Mouse (Mus musculus) B cell, adult 2 months (primary cell): ENCODE data around the gene Ireb2.
"Not testable (repeated sequence)": the region's sequence is repeated elsewhere in the genome, so short reads cannot be mapped to it uniquely, and the experiment has no call there.

Experiments used
- DNase-seq, 2 experiments: peaks; one replicate each; pipeline ENCODE4 v3.0.0; 2022

Ireb2 gene

DNA sequence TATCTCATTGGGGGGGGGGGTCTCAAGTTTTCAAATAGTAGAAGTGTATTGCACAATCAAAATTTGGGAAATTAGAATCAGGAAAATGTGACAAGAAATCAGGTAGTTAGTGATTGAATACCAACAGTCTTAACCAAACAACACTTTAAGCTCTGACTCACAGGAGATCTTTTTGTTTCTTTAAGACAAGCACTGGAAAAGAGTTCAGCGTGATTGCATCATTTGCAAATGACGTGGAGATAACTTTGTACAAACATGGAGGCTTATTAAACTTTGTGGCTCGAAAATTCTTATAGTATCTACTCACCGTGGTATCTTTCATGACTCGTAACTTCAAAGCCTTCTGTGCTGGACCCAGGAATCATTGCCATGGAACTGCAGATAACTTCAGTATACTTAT lies 45.9 kb downstream of the Ireb2 start:
- DNase-seq: no peak

DNA sequence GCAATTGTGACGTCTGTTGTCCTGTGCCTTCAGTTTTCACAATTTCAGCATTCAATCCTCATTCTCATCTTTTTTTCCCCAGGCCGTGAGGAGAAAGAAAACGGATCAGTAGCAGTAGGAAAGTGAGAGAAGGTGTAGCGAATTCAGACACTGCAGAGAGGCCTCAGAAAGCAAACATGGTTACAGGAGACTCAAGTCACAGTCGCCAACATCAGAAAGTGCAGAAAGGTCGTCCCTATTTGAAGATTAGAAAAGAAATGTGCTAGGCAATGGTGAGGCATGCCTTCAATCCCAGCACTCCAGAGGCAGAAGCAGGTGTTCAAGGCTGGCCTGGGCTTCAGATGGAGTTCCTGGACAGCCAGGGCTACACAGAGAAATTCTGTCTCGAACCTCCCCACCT lies 52.0 kb downstream of the Ireb2 start:
- DNase-seq: no peak

DNA sequence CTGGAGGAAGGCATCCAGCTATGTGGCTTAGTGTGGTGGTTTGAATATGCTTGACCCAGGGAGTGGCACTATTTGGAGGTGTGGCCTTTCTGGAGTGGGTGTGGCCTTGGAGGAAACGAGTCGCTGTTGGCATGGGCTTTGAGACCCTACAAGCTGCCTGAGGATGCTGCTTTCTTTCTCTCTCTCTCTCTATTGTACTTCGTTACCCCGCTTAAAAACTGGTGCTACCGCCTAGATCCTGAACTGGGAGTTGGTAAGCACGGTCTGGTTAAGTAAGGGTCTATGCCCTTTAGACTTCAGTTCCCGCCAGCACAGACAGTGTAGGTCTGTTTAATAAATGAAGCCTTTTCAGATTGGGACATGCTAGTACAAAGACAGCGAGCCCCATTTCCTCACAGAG lies 52.8 kb downstream of the Ireb2 start:
- no peak for DNase-seq

DNA sequence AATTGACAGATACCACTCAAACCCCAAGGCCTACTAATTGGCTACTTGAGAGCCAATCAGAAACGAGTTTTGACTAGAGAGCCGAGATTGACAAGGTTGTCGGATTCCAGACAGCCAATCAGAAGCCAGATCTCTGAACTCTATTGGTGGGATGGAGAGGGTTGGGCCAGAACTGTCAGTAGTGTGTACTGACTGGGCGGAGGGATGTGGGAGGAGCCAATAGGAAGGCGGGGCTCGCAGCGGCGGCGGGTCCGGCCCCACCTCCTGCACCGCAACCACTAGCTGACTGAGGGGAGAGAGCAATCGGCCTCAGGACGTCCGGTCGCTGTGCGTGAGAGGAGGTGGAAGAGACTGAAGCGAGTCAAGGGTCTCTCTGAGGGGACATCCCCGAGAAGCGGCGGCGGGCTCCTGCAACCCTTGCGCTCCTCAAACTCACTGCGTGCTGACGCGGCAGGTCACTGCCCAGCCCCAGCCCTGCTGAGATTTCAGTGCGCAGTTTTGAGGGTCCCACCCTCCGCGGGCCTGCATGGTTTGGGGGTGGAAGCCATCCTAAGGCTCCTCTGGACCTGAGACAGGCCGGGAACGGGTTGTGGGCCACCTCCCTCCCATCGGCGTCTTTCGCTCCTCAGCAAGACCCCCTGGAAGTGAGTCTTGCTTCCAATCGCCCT lies 53.6 kb downstream of the Ireb2 start, which contains the start of gene Hykk:
Gene Hykk, plus strand, starts transcription at position 274 of the 668 bp plus-strand sequence.
- DNase-seq: peak; percentile 91 to 94

DNA sequence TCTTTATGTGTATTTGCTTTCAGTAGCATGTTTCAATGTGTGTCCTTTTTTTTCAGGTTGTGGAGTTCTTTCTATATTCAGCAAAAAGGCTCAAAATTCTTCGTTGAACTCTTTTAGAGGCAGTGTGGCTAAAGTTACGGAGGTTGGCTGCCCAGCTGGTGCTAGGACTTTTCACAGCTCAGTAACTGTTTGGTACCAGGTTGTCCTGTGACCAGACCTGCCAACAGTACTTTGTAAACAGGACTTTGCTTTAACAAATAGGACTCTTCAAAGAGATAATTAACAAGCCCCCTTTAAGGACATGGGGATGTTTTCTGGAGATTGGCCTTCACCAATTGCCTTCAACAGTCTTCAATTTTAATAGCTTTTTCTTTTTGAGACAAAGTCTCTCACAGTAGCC lies 54.6 kb downstream of the Ireb2 start:
- DNase-seq: no peak

DNA sequence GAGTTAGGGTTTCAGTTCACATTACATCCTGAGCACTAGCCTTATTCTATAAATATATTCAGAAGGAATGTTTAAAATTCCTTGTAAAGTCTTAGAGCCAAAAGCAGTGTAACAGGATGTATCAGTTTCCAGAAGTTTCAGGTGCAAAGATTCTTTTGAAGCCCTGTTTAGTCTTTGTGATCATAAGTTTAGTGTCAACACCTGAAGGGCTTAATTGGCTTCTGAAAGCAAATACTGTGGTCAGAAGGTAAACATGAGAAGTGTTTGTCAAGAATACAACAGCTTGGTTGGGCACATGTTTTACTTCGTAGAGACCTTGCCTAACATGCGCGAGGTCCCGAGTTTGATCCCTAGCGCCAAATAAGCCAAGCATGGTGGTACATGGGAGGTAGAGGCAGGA lies 55.2 kb downstream of the Ireb2 start:
- DNase-seq: no peak

DNA sequence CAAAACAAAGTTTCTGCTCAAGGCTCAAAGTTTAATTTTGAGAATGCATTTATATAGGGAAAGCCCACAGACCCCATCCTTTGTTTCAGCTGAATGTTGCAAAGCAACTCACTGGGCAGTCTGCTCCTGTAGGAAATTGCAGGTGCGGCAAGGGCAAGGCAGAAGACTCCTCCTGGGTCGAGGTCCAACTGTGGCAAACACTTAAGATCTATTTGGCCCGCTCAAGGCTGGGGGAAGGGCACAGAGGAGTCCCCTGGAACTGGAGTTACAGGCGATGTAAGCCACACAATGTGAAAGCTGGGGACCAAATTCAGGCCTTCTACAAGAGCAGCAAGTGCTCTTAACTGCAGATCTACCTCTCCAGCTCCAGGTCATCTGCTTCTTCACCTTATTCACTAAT lies 56.4 kb downstream of the Ireb2 start:
- no peak for DNase-seq

DNA sequence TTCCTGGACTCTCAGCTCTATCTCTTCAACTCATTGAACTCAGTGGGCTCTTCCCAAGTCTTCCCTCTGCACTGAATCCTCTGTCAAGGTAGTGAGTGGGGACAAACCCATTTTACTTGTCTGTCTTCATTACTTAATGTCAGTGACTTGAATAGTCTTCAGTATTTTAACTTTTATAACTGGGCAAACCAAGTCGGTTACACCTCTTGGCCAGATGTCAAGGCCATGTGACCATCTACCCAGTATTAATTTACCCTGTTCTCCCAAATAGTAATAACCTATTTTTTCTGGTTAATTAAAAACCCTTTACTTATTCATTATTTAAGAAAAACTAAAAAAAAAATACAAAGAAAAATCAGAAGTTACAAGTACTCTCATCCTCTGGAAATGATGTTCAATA lies 67.2 kb downstream of the Ireb2 start:
- DNase-seq: no peak

DNA sequence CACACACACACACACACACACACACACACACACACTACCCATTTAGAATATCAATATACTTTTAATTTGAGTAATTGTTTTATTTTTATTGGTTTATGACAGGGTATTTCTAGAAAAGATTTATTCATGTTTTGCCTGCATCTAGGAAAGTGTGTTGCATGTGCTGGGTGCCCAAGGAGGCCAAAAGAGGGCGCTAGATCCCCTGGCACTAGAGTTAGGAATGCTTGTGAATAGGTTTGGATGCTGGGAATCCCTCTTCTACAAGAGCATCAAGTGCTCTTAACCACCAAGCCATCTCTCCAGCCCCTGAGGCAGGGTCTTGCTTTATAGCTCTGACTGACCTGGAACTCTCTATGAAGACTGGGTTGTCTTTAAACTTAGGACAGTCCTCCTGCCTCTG lies 68.2 kb downstream of the Ireb2 start:
- DNase-seq: no peak

DNA sequence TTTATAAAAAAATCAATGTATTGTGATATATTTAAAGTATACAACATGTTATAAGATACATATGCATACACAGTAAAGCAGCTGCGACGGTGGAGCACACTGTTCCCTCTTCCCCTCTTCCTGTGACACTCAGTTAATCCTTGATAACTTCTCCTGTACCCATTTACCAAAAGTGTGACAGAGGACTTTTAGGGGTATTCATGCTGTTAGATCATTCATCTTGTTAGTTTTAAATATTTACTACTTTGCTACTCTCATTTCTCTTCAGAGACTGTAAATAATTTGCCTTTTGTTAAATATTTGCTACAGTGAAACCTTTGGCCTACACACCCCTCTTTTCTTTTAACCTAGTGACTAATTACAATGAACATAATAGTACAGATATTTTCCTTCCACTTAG lies 68.8 kb downstream of the Ireb2 start:
- DNase-seq: no peak

DNA sequence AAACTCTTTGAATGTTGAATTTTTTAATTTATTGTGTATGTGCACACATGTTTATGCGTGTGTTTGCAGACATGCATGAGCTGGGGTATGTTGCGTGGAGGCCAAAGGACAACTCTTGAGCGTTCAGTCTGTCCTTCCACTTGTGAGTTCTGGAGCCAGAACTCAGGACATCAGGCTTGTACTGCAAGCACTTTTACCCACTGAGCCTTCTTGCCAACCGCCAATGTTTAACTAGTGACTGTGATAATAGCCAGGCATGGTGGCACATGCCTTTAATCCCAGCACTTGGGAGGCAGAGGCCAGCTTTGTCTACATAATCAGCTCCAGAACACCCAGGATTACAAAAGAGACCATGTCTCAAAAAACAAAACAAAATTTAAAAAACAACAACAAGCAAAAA lies 78.5 kb downstream of the Ireb2 start:
- DNase-seq: no peak

DNA sequence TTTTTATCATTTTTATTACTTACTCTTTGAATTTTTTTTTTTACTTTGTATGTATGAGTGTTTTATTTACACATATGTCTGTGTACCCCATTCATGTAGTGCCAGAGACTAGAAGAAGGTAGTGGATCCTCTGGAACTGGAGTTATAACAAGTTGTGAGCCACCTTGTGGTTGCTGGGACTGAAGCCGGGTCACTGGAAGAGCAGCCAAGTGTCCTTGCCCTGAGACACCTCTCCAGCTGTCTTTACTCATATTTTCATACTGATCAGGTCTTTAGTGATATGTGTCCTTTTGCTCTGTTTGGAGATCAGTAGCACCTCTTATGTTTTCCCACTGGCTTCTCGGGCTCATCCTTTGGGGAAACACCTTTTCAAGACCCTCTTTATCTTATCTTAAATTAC lies 80.9 kb downstream of the Ireb2 start:
- no peak for DNase-seq

DNA sequence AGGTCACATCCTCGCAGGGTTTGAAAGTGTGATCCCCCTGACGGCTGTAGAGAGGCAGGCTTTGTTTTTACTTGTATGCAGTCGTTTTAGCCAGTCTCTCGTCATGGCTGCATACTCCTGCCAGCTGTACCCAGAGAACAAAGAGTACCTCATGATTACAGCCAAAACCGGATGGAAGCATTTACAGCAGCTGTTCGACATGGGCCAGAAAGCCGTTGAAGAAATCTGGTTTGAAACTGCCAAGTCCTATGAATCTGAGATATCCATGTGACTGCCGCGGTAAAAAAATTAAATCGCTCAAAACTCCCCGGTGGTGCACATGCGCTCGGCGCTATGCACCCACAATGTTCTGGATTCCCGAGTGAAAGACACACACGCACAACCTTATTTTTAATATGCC lies 82.7 kb downstream of the Ireb2 start:
- no peak for DNase-seq

DNA sequence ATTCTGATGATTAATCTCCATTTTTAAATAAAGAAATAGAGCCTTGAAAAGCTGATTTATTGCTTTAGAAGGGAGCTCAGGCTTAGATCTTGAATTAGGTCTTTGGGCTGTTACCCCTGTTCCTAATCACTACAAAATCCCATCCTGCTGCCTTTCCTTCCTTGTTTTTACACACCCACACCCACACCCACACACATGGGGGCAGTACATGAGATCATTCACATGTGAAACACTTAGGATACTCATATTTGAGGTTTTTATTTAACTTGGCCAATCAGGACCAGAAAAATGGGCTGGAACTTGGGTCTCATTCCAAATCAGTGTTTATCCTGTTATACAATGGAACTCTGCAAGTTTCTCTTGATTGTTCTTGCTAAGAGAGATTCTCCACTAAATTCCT lies 85.9 kb downstream of the Ireb2 start:
- DNase-seq: no peak

DNA sequence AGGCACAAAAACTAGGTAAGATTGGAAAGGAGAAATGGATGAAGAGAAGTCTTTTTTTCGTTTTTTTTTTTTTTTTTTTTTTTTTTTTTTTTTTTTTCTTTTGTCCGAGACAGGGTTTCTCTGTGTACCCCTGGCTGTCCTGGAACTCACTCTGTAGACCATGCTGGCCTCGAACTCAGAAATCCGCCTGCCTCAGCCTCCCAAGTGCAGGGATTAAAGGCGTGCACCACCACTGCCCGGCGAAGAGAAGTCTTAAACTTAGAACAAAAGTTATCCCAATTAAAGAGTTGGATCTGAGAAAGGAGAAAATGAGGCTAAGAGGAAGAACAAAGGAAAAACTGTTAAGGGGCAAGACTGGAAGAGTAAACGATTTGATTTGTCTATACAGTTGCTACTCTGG lies 86.6 kb downstream of the Ireb2 start:
- not testable (repeated sequence) for DNase-seq

DNA sequence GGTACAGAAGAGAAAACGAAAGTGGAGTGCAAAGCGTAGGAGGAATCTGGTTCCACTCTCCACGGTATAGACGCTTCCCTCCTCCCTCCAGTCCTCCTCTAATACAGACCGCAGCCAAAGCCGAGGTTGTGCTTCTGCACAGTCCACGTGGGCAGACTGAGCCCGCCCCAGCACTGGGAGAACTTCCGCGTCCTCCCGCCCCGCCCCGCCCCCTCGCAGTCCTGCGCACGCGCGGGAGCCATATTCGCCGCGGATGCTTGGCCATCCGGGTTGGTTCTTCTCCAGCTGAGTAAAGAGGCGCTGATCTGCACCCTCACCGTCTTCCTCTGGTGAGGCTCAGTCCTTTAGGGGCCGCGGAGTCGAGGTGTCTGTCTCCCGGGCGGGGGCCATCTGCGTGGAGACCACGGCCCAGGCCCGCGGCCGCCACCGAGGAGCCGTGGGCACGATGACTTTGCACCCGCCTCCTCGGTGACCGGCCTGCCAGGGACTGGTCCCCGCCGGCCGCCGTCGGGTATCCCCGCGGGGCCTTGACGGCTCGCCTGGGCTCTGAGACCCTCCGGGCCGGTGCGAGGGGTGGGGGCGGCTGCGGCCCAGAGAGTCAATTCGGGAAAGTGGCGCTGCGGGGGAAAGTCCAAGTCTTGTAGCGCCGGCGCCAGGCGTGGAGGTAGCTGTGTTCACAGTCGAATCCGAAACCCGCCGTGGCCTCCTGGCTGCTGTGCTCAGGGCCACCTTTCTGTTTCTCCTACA lies 87.2 kb downstream of the Ireb2 start, which contains the start of the genes Psma4 and AY074887:
Gene Psma4, plus strand, starts transcription at position 216 of the 747 bp plus-strand sequence.
Gene AY074887, minus strand, starts transcription at position 424 of the 747 bp plus-strand sequence.
- peak; percentile 94 to 96 for DNase-seq

DNA sequence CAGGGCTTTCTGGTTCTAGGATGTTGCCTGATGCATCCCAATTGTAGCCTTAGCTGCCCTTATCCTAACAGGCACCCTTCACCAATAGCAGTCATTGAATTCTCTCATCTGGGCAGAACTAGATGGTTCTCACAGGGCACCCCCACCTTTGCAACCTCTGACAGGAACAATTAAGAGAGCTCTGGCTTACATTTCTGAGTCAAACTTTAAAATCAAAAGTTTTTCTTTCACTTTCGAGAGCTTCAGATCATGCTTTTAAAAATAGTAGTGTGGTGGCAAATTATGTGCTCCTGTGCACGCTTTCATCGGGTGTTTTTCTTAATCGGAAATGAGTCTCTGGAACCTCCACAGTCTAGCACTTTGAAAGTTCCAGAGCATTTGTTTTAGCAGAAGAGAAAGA lies 97.5 kb downstream of the Ireb2 start:
- DNase-seq: no peak
